Mouse (Mus musculus) forebrain, embryonic 14.5 days (tissue): ENCODE results near the gene Gzf1. TPM values are rescaled to one million over a fixed set of nuclear protein-coding genes. Genes with fewer than 3 reads are reported as not detected.
A peak's percentile ranks its signal among the peaks of the same experiment; 100 is the strongest.

Experiments used
- ATAC-seq: fragments of 200-750 bp; cut with Nextera tagmentation; 2 replicates; pipeline ENCODE4 v1.8.0; 2017; ENCODE audit warnings: mild to moderate bottlenecking, moderate library complexity
- DNase-seq: peaks from one replicate; pipeline ENCODE4 v3.0.0-alpha.2; 2015; ENCODE audit warnings: low spot score
- H3K27ac ChIP-seq: fragments of 300-500 bp; sonication (generic); 2 replicates; pipeline ENCODE4 v1.5.1; 2014; ENCODE audit warnings: low read depth, mild to moderate bottlenecking, control low read depth, low read length, moderate library complexity
- H3K27me3 ChIP-seq: fragments of 300-500 bp; sonication (generic); replicated peaks from 2 replicates; pipeline ENCODE4 v1.6.1; 2014; ENCODE audit warnings: low read length, control low read depth, mixed read lengths; ENCODE audit not compliant: control insufficient read depth, insufficient read depth
- H3K36me3 ChIP-seq: fragments of 300-500 bp; sonication (generic); 2 replicates; pipeline ENCODE4 v1.6.1; 2014; ENCODE audit warnings: low read length, control low read depth; ENCODE audit not compliant: control insufficient read depth, insufficient read depth
- H3K4me1 ChIP-seq: fragments of 300-500 bp; sonication (generic); 2 replicates; pipeline ENCODE4 v1.6.1; 2014; ENCODE audit warnings: antibody characterized with exemption, low read length, control low read depth; ENCODE audit not compliant: control insufficient read depth, insufficient read depth
- H3K4me2 ChIP-seq: fragments of 300-500 bp; sonication (generic); 2 replicates; pipeline ENCODE4 v1.6.1; 2014; ENCODE audit warnings: mild to moderate bottlenecking, control low read depth, low read length
- H3K4me3 ChIP-seq: fragments of 300-500 bp; sonication (generic); 2 replicates; pipeline ENCODE4 v1.5.1; 2014; ENCODE audit warnings: low read depth, low read length, control low read depth
- H3K9ac ChIP-seq: fragments of 300-500 bp; sonication (generic); 2 replicates; pipeline ENCODE4 v1.6.1; 2014; ENCODE audit warnings: mild to moderate bottlenecking, low read length, control low read depth, moderate library complexity
- H3K9me3 ChIP-seq: fragments of 300-500 bp; sonication (generic); replicated peaks from 2 replicates; pipeline ENCODE4 v1.6.1; 2016; ENCODE audit warnings: low read length, control low read depth, mixed read lengths; ENCODE audit not compliant: control insufficient read depth
- WGBS: fragments of 180-500 bp; shearing (Covaris S2); extraction: QIAGEN DNeasy Blood & Tissue Kit; methylation state at CpG from one replicate; pipeline ENCODE4 v1.1.7; 2014; 5-methylcytosine and 5-hydroxymethylcytosine counted together
- polyA plus RNA-seq: library from polyadenylated mRNA; unstranded; fragments of >200 nt; fragmentation: Nextera tagmentation; extraction: Ambion mirVana; gene quantifications from 2 replicates; pipeline ENCODE4 v1.2.1, GENCODE M21; 2014

Gene Gzf1
- polyA plus RNA-seq, 1 experiment from 2014 or later, result 21.1 TPM

DNA sequence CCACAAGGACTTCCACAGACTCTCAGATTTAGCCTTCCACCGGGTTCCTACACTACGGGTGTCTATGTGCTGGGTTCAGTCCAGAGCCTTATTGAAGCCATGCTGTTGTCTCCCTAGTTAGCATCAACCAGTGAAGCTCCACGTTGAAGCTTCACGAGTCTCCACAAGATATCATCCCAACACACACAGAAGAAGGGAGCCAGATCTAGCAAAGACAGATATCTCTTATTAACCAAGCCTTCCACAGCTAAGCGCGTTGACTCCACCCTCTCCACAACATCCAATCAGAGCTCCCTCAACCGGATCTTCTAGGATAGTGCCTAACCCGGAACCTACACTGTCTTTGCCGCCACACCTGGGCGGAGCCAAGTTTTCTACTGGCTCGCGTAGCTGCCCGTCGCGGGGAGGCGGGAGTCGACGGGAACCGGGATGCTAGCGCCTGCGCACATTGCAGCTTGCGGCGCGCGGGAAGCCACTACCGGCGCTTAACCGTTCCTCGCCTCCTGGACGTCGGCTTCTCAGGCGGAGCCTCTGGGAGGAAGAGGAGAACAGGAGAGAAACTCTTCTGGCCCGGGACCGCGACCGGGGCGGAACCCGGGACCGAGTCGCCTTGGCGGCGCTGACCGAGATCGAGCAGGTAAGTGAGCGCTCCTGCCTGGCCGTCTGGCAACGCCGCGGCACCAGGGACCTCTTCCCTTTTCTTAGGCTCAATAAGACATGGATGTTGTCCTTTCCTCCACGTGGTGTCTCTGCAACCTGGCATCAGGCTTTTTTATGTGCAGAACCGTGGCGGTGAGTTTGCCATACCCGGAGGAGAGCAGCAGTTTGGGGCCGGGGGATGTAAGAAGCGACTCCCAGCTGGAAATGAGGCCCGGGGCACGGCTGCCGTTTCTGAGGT is 8.4 kb upstream of the Gzf1 start, which contains the start of gene Nxt1:
Gene Nxt1 (plus strand): TSS at position 403 of the 898 bp plus-strand sequence.
- peaks cover 23% of the 10 kb centered on the region for H3K36me3 ChIP-seq
- peak within 1 kb of the TSS; percentile 87 for H3K9ac ChIP-seq
- H3K27ac ChIP-seq, result peak within 1 kb of the TSS; percentile 71
- H3K4me2 ChIP-seq, result peak within 1 kb of the TSS; percentile 84
- DNase-seq (peak; percentile 99), ATAC-seq (peak; percentile 100)
- H3K4me1 ChIP-seq, result peaks cover 5% of the 10 kb centered on the region
- peak within 1 kb of the TSS; percentile 66 for H3K4me3 ChIP-seq
- H3K9me3 ChIP-seq, result no peaks in the 10 kb centered on the region
- under 1% methylated on average over 58 of the region's 58 CpGs for WGBS
- H3K27me3 ChIP-seq, result no peaks in the 10 kb centered on the region

DNA sequence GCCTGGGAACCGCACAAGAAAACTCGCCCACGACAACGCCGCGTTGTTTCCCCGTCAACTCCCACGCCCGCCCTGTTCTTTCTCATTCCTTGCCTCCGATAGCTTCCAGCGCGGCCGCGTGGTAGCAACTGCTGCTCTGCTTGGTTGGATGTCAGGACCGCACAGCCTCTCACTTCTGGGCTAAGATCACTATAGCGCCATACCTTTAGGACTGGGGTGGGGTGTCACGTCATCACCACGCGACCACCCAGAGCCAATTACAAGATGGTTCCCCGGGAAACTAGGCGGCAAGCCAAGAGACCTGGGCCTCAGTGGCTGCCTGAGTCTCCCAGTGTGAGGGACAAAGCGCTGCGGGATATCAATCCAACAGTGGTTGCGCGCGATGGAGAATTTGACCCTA is 3.0 kb upstream of the Gzf1 start:
- Histone ChIP-seq H3K9me3 (no peaks in the 10 kb centered on the region), H3K27me3 (no peaks in the 10 kb centered on the region), H3K27ac (peak overlapping the region; percentile 82), H3K4me3 (peak overlapping the region; percentile 39), H3K36me3 (peaks cover 23% of the 10 kb centered on the region), H3K4me2 (peak overlapping the region; percentile 53), H3K9ac (peak overlapping the region; percentile 58), H3K4me1 (peaks cover 27% of the 10 kb centered on the region)
- ATAC-seq (peak; percentile 45), DNase-seq (peak; percentile 97)
- under 1% methylated on average over 26 of the region's 26 CpGs for WGBS

DNA sequence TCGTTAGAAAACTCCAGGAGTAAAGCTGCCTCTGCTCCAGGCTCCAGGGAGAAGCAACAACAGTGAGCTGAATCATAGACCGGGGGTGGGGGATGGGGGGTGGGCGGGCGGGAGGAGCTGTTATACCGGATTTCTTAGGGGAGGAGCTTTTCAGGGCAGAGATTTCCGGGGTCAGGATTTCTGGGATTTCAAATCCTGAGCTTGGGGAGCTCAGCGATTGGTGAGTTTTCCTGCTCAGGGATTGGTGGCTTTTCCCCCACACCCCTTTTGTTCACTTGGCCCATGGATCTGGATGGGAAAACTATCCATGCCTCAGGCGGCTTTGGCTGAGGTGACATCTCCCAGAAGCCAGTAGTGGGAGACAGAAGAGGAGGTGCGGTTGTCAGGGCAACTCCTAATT is 1.5 kb upstream of the Gzf1 start:
- ATAC-seq, result peak; percentile 16
- H3K4me2 ChIP-seq, result peak overlapping the region; percentile 93
- H3K9me3 ChIP-seq, result no peaks in the 10 kb centered on the region
- H3K4me1 ChIP-seq, result peaks cover 25% of the 10 kb centered on the region
- H3K27ac ChIP-seq, result peak overlapping the region; percentile 82
- H3K4me3 ChIP-seq, result no peak overlapping the region; the same call in 1 of the 2 replicates
- no peaks in the 10 kb centered on the region for H3K27me3 ChIP-seq
- H3K36me3 ChIP-seq, result peaks cover 34% of the 10 kb centered on the region
- DNase-seq, result peak; percentile 90
- peak overlapping the region; percentile 10; the same call in 1 of the 2 replicates for H3K9ac ChIP-seq
- WGBS, result 3% methylated on average over 8 of the region's 9 CpGs

DNA sequence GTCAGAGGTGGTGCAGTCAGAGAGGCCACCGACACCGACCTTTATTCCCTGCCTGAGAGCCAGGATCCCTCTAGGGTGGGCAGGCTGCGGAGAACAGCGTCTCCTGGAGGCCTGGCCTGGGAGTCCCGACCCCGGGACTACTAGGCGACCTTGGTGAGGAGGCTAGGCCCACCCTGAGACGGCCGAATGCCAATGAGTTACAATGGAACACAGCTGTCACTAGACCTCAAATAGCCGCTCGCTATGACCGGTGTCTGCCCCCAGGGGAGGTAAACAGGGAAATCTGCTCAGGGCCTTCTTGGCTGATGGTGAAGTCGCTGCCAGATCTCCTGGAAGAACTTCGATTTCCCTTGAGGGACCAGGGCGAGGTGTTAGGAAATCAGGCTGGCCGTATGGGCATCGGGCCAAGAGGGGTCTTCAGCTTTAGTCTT is 653 bp downstream of the Gzf1 start:
- peaks cover 35% of the 10 kb centered on the region for H3K36me3 ChIP-seq
- peaks cover 25% of the 10 kb centered on the region for H3K4me1 ChIP-seq
- H3K27ac ChIP-seq, result peak overlapping the region; percentile 63; the same call in 1 of the 2 replicates
- peak; percentile 38 for ATAC-seq
- H3K9ac ChIP-seq, result peak overlapping the region; percentile 89
- DNase-seq, result peak; percentile 42
- 8% methylated on average over 17 of the region's 17 CpGs for WGBS
- H3K4me3 ChIP-seq, result peak overlapping the region; percentile 68
- no peaks in the 10 kb centered on the region for H3K27me3 ChIP-seq
- H3K4me2 ChIP-seq, result peak overlapping the region; percentile 93
- no peaks in the 10 kb centered on the region for H3K9me3 ChIP-seq

DNA sequence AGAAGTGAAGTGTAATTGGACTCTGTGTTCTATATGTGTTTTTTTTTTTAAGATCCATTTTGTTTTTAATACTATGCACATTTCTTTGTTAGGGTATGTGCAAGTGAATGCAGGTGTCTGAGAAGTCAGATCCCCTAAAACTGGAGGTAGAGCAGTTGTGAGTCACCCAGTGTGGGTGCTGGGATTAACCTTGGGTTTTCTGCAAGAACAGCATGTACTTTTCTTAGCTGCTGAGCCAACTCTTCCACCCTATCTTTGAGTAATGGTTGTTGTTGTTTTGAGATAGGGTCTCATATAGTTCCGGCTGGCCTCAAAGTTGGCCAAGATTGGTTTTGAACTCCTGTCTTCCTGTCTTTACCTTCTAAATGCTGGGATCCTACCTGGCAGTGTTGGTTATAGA is 2.2 kb downstream of the Gzf1 start:
- 92% methylated on average over 1 of the region's 1 CpGs for WGBS
- Histone ChIP-seq H3K9me3 (no peaks in the 10 kb centered on the region), H3K27me3 (no peaks in the 10 kb centered on the region), H3K4me3 (no peak overlapping the region), H3K4me1 (peaks cover 23% of the 10 kb centered on the region), H3K9ac (no peak overlapping the region), H3K27ac (no peak overlapping the region), H3K36me3 (peaks cover 39% of the 10 kb centered on the region), H3K4me2 (no peak overlapping the region)
- DNase-seq (no peak), ATAC-seq (no peak)

DNA sequence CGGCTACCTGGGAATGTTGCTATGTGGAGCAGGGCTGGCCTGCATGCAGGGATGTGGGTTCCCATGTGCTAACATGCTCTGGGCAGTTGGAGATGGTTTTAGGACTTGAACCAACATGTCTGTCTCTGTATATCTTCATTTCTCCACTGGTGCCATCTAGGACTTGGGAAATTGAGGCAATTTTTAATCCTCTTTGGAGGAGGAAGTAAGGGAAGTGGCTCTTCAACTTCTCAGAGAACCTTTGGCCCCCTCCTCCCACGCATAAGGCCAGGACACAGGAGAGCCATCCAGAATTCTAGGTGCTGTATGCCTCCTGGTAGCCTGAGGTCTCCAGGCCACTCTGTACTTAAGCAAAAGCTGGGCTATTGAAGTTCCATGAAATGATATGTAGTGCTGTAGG is 4.1 kb downstream of the Gzf1 start:
- WGBS, result 92% methylated on average over 2 of the region's 2 CpGs
- H3K36me3 ChIP-seq, result peaks cover 55% of the 10 kb centered on the region
- H3K4me2 ChIP-seq, result no peak overlapping the region
- no peak overlapping the region for H3K4me3 ChIP-seq
- no peak overlapping the region for H3K9ac ChIP-seq
- H3K27me3 ChIP-seq, result no peaks in the 10 kb centered on the region
- ATAC-seq, result no peak
- H3K27ac ChIP-seq, result no peak overlapping the region
- DNase-seq, result no peak
- no peaks in the 10 kb centered on the region for H3K9me3 ChIP-seq
- peaks cover 12% of the 10 kb centered on the region for H3K4me1 ChIP-seq

DNA sequence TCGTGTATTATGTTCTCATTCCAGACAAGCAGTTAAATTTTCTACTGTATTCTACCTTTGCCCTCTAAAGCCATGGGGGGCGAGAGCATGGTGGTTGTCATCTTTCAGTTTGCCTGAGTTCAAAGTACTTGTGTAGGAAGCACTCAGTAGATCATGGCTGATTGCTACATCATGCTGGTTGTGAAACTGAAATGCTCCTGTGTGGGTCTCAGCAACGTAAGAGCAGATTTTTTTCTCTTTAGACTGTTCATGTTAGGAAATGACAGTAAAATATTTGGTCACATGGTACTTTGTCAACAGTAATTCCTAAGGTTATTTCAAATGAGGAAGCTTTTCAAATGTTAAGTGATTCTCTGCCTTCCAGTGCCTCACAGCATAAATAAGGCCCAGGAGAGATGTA is 4.9 kb downstream of the Gzf1 start:
- H3K9ac ChIP-seq, result no peak overlapping the region
- peaks cover 7% of the 10 kb centered on the region for H3K4me1 ChIP-seq
- H3K4me2 ChIP-seq, result no peak overlapping the region
- H3K27ac ChIP-seq, result no peak overlapping the region
- H3K27me3 ChIP-seq, result no peaks in the 10 kb centered on the region
- DNase-seq (no peak), ATAC-seq (no peak)
- H3K9me3 ChIP-seq, result no peaks in the 10 kb centered on the region
- no peak overlapping the region for H3K4me3 ChIP-seq
- H3K36me3 ChIP-seq, result peaks cover 63% of the 10 kb centered on the region
- WGBS, result 90% methylated on average over 3 of the region's 3 CpGs

DNA sequence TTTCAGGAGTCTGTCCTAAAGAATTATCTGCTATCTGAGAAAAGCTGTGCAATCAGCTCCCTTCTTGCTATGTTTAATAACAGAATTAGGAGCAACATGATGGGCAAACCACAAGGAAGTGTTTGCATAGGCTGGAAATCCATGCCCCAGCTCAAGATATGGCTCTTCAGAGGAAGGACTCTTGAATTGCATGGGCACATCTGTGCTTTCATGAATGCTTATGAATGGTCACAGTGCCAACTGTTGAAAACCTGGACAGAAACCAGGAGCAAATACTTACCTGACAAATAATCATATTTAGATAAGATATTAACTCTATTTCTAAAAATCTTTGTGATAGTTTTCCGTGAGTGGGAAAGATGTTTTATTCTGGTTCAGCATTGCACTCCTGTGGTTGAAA is 6.0 kb downstream of the Gzf1 start:
- H3K36me3 ChIP-seq, result peaks cover 74% of the 10 kb centered on the region
- ATAC-seq, result no peak
- H3K4me2 ChIP-seq, result no peak overlapping the region
- H3K4me3 ChIP-seq, result no peak overlapping the region
- no peaks in the 10 kb centered on the region for H3K9me3 ChIP-seq
- H3K27me3 ChIP-seq, result no peaks in the 10 kb centered on the region
- DNase-seq, result no peak
- WGBS, result 95% methylated on average over 1 of the region's 1 CpGs
- no peak overlapping the region for H3K27ac ChIP-seq
- H3K4me1 ChIP-seq, result peaks cover 3% of the 10 kb centered on the region; the same call in 1 of the 2 replicates
- H3K9ac ChIP-seq, result no peak overlapping the region

DNA sequence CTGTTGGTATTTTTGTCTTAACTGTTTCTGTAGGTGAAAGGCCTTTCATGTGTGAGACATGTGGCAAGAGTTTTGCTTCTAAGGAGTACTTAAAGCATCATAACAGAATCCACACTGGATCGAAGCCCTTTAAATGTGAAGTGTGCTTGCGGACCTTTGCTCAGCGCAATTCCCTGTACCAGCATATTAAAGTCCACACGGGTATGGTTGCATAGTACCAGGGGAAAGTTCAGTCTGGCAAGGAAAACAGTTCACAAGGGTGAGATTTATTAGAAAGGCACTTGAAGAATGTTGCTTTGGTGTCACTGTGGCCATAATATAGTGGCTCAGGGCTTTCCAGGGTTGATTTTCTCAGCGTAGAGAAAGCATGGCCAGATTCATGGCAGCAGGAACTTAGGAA is 7.1 kb downstream of the Gzf1 start:
- Histone ChIP-seq H3K9me3 (no peaks in the 10 kb centered on the region), H3K9ac (no peak overlapping the region), H3K27ac (no peak overlapping the region), H3K4me3 (no peak overlapping the region), H3K27me3 (no peaks in the 10 kb centered on the region), H3K4me2 (no peak overlapping the region), H3K4me1 (no peaks in the 10 kb centered on the region), H3K36me3 (peaks cover 83% of the 10 kb centered on the region)
- ATAC-seq, result no peak
- DNase-seq, result no peak
- 96% methylated on average over 5 of the region's 5 CpGs for WGBS
